Mouse (Mus musculus) midbrain, embryonic 14.5 days (tissue): ENCODE results near the gene Arhgap42. TPM values are rescaled to one million over a fixed set of nuclear protein-coding genes. Genes with fewer than 3 reads are reported as not detected.

Source experiments
- ATAC-seq: fragments of 200-750 bp; cut with Nextera tagmentation; 2 replicates; pipeline ENCODE4 v1.8.0; 2017; ENCODE audit warnings: moderate number of reproducible peaks, moderate library complexity; ENCODE audit not compliant: low FRiP score, low TSS enrichment
- DNase-seq: peaks from one replicate; pipeline ENCODE4 v3.0.0-alpha.2; 2015
- H3K27ac ChIP-seq: fragments of 300-500 bp; sonication (generic); replicated peaks from 2 replicates; pipeline ENCODE4 v1.5.1; 2014; ENCODE audit warnings: mild to moderate bottlenecking, low read depth, low read length, moderate library complexity
- H3K27me3 ChIP-seq: fragments of 300-500 bp; sonication (generic); 2 replicates; pipeline ENCODE4 v1.6.1; 2014; ENCODE audit warnings: low read length, control low read depth, mixed read lengths; ENCODE audit not compliant: control insufficient read depth, insufficient read depth
- H3K36me3 ChIP-seq: fragments of 300-500 bp; sonication (generic); 2 replicates; pipeline ENCODE4 v1.6.1; 2014; ENCODE audit warnings: low read length, control low read depth; ENCODE audit not compliant: control insufficient read depth, insufficient read depth
- H3K4me1 ChIP-seq: fragments of 300-500 bp; sonication (generic); 2 replicates; pipeline ENCODE4 v1.6.1; 2014; ENCODE audit warnings: mild to moderate bottlenecking, antibody characterized with exemption, low read length, control low read depth; ENCODE audit not compliant: control insufficient read depth, insufficient read depth
- H3K4me2 ChIP-seq: fragments of 300-500 bp; sonication (generic); 2 replicates; pipeline ENCODE4 v1.6.1; 2014; ENCODE audit warnings: mild to moderate bottlenecking, low read length, moderate library complexity
- H3K4me3 ChIP-seq: fragments of 300-500 bp; sonication (generic); replicated peaks from 2 replicates; pipeline ENCODE4 v1.5.1; 2014; ENCODE audit warnings: low read depth, low read length
- H3K9ac ChIP-seq: fragments of 300-500 bp; sonication (generic); replicated peaks from 2 replicates; pipeline ENCODE4 v1.6.1; 2014; ENCODE audit warnings: mild to moderate bottlenecking, low read length, moderate library complexity
- H3K9me3 ChIP-seq: fragments of 300-500 bp; sonication (generic); 2 replicates; pipeline ENCODE4 v1.6.1; 2016; ENCODE audit warnings: low read length, control low read depth, mixed read lengths; ENCODE audit not compliant: control insufficient read depth
- WGBS: fragments of 180-500 bp; shearing (Covaris S2); extraction: QIAGEN DNeasy Blood & Tissue Kit; methylation state at CpG from one replicate; pipeline ENCODE4 v1.1.7; 2014; 5-methylcytosine and 5-hydroxymethylcytosine counted together
- polyA plus RNA-seq: library from polyadenylated mRNA; unstranded; fragments of >200 nt; fragmentation: Nextera tagmentation; extraction: Ambion mirVana; gene quantifications from 2 replicates; pipeline ENCODE4 v1.2.1, GENCODE M21; 2014

The Arhgap42 gene
- polyA plus RNA-seq, 1 experiment from 2014 or later: 16.8 TPM

DNA sequence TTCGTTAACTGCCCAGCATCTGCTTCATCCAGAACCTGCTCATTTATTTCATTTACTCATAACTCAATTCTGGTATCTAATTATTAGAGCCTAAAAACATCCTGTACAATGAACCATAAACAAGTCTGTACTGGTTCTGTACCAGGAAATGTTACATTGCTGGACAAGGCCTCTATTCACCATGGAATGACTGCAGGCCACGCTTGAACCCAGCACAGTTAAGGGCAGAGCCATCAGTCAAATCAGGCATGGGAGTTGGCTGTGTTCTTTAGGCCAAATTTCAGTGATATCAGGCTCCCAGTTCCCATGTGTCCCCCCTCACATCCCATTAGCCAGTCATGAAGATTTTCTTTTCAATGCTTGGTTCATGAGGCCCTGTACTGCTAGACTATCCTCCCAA, 20.6 kb downstream of the Arhgap42 start:
- 85% methylated on average over 2 of the region's 2 CpGs for WGBS
- Histone ChIP-seq H3K36me3 (no peaks in the 10 kb centered on the region), H3K4me3 (no peak overlapping the region), H3K4me2 (no peak overlapping the region), H3K9me3 (no peaks in the 10 kb centered on the region), H3K9ac (no peak overlapping the region), H3K27me3 (no peaks in the 10 kb centered on the region), H3K27ac (no peak overlapping the region), H3K4me1 (no peaks in the 10 kb centered on the region)
- ATAC-seq (no peak), DNase-seq (no peak)

GRCm38 (mm10) chr9:9214849-9215248, 24.1 kb downstream of the Arhgap42 start:
- WGBS: 51% methylated on average over 5 of the region's 5 CpGs

GRCm38 (mm10) chr9:9214296-9214695, 24.6 kb downstream of the Arhgap42 start:
- Histone ChIP-seq H3K36me3 (no peaks in the 10 kb centered on the region), H3K4me2 (no peak overlapping the region), H3K4me1 (no peaks in the 10 kb centered on the region), H3K9me3 (no peaks in the 10 kb centered on the region), H3K27ac (no peak overlapping the region), H3K27me3 (no peaks in the 10 kb centered on the region), H3K4me3 (no peak overlapping the region), H3K9ac (no peak overlapping the region)
- no peak for DNase-seq
- no peak for ATAC-seq

More at GRCm38 (mm10) chr9:9214849-9215248, 24.1 kb downstream of the Arhgap42 start:
- Histone ChIP-seq H3K27me3 (no peaks in the 10 kb centered on the region), H3K4me2 (no peak overlapping the region), H3K27ac (no peak overlapping the region), H3K36me3 (no peaks in the 10 kb centered on the region), H3K4me1 (no peaks in the 10 kb centered on the region), H3K9me3 (no peaks in the 10 kb centered on the region), H3K9ac (no peak overlapping the region), H3K4me3 (no peak overlapping the region)
- no peak for ATAC-seq
- DNase-seq: no peak

DNA sequence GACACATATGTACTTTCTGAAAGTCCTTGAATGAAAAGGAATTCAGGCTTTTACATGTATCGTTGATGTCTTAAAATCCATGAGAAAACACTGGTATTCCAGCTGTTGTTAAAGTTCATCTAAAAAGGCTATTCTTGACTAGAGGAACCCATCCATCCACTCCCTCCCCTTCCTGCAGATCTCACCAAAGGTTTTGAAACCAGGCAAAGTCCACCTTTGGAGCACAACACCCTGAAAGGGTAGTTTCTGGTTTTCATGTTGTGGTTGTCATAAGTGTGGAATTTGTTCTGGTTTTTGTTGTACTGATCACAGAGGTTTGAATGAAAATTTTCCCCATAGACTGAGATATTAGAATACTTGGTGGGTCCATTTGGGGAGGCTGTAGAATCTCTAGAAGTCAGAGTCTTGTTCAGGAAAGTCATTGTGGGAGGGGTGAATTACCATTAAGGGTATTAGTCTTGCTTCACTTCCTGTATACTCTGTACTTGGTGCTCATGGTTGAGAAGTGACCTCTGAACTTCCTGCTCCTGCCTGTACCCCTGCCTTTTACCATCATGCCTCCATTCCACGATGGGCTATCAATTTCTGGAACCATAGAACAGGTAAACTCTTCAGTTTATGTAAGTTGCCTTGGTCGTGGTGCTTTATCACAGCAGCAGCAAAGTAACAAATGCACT, 27.4 kb downstream of the Arhgap42 start:
- H3K36me3 ChIP-seq: no peaks in the 10 kb centered on the region
- no peak overlapping the region for H3K9ac ChIP-seq
- H3K27ac ChIP-seq: no peak overlapping the region
- no peak for ATAC-seq
- H3K4me1 ChIP-seq: no peaks in the 10 kb centered on the region
- no peaks in the 10 kb centered on the region for H3K27me3 ChIP-seq
- no peaks in the 10 kb centered on the region for H3K9me3 ChIP-seq
- DNase-seq: no peak
- WGBS: 83% methylated on average over 3 of the region's 3 CpGs
- H3K4me3 ChIP-seq: no peak overlapping the region
- H3K4me2 ChIP-seq: no peak overlapping the region

GRCm38 (mm10) chr9:9210464-9210863, 28.4 kb downstream of the Arhgap42 start:
- Histone ChIP-seq H3K4me3 (no peak overlapping the region), H3K4me1 (no peaks in the 10 kb centered on the region), H3K27me3 (no peaks in the 10 kb centered on the region), H3K9me3 (no peaks in the 10 kb centered on the region), H3K27ac (no peak overlapping the region), H3K4me2 (no peak overlapping the region), H3K9ac (no peak overlapping the region), H3K36me3 (no peaks in the 10 kb centered on the region)
- no peak for ATAC-seq
- WGBS: 92% methylated on average over 2 of the region's 2 CpGs
- DNase-seq: no peak

GRCm38 (mm10) chr9:9208205-9208604, 30.7 kb downstream of the Arhgap42 start:
- H3K9ac ChIP-seq: no peak overlapping the region
- no peaks in the 10 kb centered on the region for H3K9me3 ChIP-seq
- H3K27me3 ChIP-seq: no peaks in the 10 kb centered on the region
- H3K27ac ChIP-seq: no peak overlapping the region
- H3K4me3 ChIP-seq: no peak overlapping the region
- no peak for DNase-seq
- no peak overlapping the region for H3K4me2 ChIP-seq
- no peaks in the 10 kb centered on the region for H3K36me3 ChIP-seq
- no peaks in the 10 kb centered on the region for H3K4me1 ChIP-seq
- ATAC-seq: no peak

DNA sequence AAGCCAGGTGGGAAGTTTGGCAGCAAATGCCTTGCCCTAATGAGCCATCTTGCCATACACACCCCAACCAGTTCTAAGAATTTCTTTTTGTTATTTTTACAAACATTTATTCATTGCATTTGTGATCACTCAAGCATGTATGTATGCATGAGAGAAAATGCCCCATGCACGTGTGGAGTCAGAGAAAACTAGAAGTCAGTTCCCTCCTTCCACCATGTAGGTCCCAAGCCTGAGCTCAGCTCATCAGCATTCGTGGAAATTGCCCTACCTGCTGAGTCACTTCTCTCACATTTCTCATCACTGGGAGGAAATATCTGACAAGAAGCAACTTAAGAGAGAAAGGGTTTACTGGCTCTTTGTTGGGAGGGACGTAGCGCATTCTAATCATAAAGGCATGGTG, 31.6 kb downstream of the Arhgap42 start:
- Histone ChIP-seq H3K27me3 (no peaks in the 10 kb centered on the region), H3K36me3 (no peaks in the 10 kb centered on the region), H3K27ac (no peak overlapping the region), H3K9me3 (no peaks in the 10 kb centered on the region), H3K9ac (no peak overlapping the region), H3K4me2 (no peak overlapping the region), H3K4me1 (no peaks in the 10 kb centered on the region), H3K4me3 (no peak overlapping the region)
- ATAC-seq (no peak), DNase-seq (no peak)
- WGBS: 72% methylated on average over 4 of the region's 4 CpGs

DNA sequence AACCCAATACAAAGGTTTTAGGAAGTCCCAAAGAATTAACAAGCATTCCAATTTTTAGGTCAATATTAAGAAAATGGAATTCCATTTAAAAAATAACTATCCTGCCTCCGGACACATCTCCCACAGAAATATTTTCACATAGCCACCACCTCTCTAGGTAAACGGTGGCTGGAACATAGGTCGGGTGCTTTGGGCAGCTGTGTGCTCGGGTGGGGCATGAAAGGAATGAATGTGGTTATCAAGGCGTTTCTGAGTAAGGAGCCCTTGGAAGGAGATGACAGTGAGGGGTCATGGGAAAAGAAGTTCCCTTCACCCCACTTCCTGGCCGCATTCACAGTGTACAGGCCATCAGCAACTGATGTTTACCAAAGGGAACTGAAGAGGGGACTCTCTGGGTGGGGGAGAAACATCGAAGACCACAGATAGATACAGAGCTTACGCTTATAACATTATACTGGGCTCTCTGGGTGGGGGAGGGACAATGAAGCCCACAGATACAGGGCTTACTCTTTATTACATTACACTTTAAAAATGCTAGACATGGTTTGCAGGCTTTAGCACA, 38.0 kb downstream of the Arhgap42 start:
- DNase-seq (no peak), ATAC-seq (no peak)
- Histone ChIP-seq H3K9me3 (no peaks in the 10 kb centered on the region), H3K27ac (no peak overlapping the region), H3K36me3 (no peaks in the 10 kb centered on the region), H3K27me3 (no peaks in the 10 kb centered on the region), H3K4me2 (no peak overlapping the region), H3K4me3 (no peak overlapping the region), H3K9ac (no peak overlapping the region), H3K4me1 (0 out of 2 replicates have a peak, but pooled peaks cover 3% of the 10 kb centered on the region)
- WGBS: 79% methylated on average over 8 of the region's 8 CpGs

GRCm38 (mm10) chr9:9199170-9199841, 39.6 kb downstream of the Arhgap42 start:
- Histone ChIP-seq H3K4me3 (no peak overlapping the region), H3K4me1 (0 out of 2 replicates have a peak, but pooled peaks cover 3% of the 10 kb centered on the region), H3K27me3 (no peaks in the 10 kb centered on the region), H3K36me3 (no peaks in the 10 kb centered on the region), H3K4me2 (no peak overlapping the region), H3K9ac (no peak overlapping the region), H3K27ac (no peak overlapping the region; the same call in 1 of the 2 replicates), H3K9me3 (no peaks in the 10 kb centered on the region)
- 63% methylated on average over 8 of the region's 8 CpGs for WGBS
- DNase-seq (no peak), ATAC-seq (no peak)
